Mouse (Mus musculus): Measurements from ENCODE around the gene Ranbp10. TPM values are rescaled to one million over a fixed set of nuclear protein-coding genes. Genes with fewer than 3 reads are reported as not detected.
A peak's percentile ranks its signal among the peaks of the same experiment; 100 is the strongest.
"Not testable (repeated sequence)": the region's sequence is repeated elsewhere in the genome, so short reads cannot be mapped to it uniquely, and the experiment has no call there.

The Ranbp10 gene
- polyA plus RNA-seq, 1 experiment from 2014 or later, result 17.0 TPM

DNA sequence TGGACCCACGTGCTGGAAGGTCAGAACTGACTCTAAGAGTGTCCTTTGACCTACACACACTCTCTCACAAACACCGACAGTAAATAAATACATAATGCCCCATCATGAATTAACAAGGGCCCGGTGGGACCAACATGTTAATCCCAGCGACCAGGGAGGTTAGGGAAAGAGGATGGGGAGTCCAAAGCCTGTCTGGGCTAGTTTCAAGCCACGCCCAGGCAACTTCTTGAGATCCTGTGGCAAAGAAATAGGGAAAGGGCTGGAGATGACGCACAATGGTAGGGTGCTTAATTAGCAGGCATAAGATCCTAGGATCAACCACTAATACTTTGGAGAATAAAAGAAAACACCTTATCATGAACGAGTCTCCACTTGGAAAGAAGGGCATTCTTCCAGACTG is 23.5 kb upstream of the Ranbp10 start:
- Histone ChIP-seq H3K27me3 (ENCODE audit: control insufficient read depth, insufficient read depth, low read length) (no peaks in the 10 kb centered on the region), H3K9me3 (ENCODE audit: control insufficient read depth, low read length) (no peaks in the 10 kb centered on the region), H3K4me3 (ENCODE audit: low read depth, low read length) (no peak overlapping the region; the same call in 1 of the 2 replicates), H3K4me2 (ENCODE audit: low read depth, severe bottlenecking) (peak overlapping the region; percentile 30; the same call in 1 of the 2 replicates), H3K27ac (replicated peaks; ENCODE audit: low read depth, low read length) (no peak overlapping the region), H3K36me3 (ENCODE audit: control insufficient read depth, insufficient read depth, low read length) (peaks cover 16% of the 10 kb centered on the region), H3K9ac (ENCODE audit: low read length) (no peak overlapping the region), H3K4me1 (ENCODE audit: control insufficient read depth, insufficient read depth, low read length) (peaks cover 3% of the 10 kb centered on the region; the same call in 1 of the 2 replicates)
- WGBS, result 80% methylated on average over 7 of the region's 7 CpGs
- DNase-seq (ENCODE audit: low spot score) (no peak), ATAC-seq (ENCODE audit: insufficient number of reproducible peaks, low FRiP score, low TSS enrichment, low read depth) (no peak)

DNA sequence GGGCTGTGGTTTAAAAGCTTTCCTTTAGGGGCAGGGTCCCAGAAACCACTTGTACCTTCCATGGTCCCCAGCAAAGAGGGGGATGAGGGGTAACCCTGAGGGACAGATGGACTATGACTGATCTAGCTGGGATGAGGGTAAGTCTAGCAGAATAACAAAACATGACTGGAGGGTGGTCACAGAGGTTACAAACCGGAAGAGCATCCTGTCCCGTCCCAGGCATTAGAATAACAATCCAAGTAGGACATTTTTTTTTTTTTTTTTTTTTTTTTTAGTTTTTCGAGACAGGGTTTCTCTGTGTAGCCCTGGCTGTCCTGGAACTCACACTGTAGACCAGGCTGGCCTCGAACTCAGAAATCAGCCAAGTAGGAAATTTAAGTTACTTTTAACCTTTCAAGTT is 22.9 kb upstream of the Ranbp10 start:
- Histone ChIP-seq H3K27ac (replicated peaks; ENCODE audit: low read depth, low read length) (no peak overlapping the region), H3K9me3 (ENCODE audit: control insufficient read depth, low read length) (no peaks in the 10 kb centered on the region), H3K4me3 (ENCODE audit: low read depth, low read length) (no peak overlapping the region), H3K4me1 (ENCODE audit: control insufficient read depth, insufficient read depth, low read length) (peaks cover 3% of the 10 kb centered on the region; the same call in 1 of the 2 replicates), H3K27me3 (ENCODE audit: control insufficient read depth, insufficient read depth, low read length) (no peaks in the 10 kb centered on the region), H3K4me2 (ENCODE audit: low read depth, severe bottlenecking) (no peak overlapping the region), H3K36me3 (ENCODE audit: control insufficient read depth, insufficient read depth, low read length) (peaks cover 18% of the 10 kb centered on the region), H3K9ac (ENCODE audit: low read length) (no peak overlapping the region)
- 85% methylated on average over 4 of the region's 4 CpGs for WGBS
- DNase-seq (ENCODE audit: low spot score), result no peak
- no peak for ATAC-seq (ENCODE audit: insufficient number of reproducible peaks, low FRiP score, low TSS enrichment, low read depth)

DNA sequence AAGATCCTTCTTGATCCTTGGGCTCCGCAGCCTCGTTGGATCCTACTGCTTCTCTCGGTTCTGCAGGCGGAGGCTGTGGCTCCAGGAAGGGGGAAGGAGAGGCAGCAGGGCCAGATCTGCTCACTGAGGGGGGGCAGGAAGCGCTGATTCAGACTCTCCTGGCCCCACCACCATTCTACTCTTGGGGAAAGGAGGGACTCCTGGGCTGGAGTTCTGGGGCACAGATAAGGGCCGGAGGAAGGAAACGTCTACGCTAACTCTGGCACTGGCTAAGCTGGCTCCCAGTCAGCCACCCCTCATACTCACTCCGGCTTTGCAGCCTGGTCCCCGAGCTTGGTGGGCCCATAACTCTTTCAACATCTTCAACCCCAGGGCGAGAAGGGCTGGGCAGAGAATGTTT is 19.5 kb upstream of the Ranbp10 start:
- Histone ChIP-seq H3K4me1 (ENCODE audit: control insufficient read depth, insufficient read depth, low read length) (peaks cover 3% of the 10 kb centered on the region; the same call in 1 of the 2 replicates), H3K9ac (ENCODE audit: low read length) (no peak overlapping the region), H3K27ac (replicated peaks; ENCODE audit: low read depth, low read length) (no peak overlapping the region), H3K4me2 (ENCODE audit: low read depth, severe bottlenecking) (no peak overlapping the region), H3K36me3 (ENCODE audit: control insufficient read depth, insufficient read depth, low read length) (peaks cover 28% of the 10 kb centered on the region), H3K4me3 (ENCODE audit: low read depth, low read length) (no peak overlapping the region), H3K9me3 (ENCODE audit: control insufficient read depth, low read length) (no peaks in the 10 kb centered on the region), H3K27me3 (ENCODE audit: control insufficient read depth, insufficient read depth, low read length) (no peaks in the 10 kb centered on the region)
- 93% methylated on average over 11 of the region's 11 CpGs for WGBS
- ATAC-seq (ENCODE audit: insufficient number of reproducible peaks, low FRiP score, low TSS enrichment, low read depth) (no peak), DNase-seq (ENCODE audit: low spot score) (no peak)

DNA sequence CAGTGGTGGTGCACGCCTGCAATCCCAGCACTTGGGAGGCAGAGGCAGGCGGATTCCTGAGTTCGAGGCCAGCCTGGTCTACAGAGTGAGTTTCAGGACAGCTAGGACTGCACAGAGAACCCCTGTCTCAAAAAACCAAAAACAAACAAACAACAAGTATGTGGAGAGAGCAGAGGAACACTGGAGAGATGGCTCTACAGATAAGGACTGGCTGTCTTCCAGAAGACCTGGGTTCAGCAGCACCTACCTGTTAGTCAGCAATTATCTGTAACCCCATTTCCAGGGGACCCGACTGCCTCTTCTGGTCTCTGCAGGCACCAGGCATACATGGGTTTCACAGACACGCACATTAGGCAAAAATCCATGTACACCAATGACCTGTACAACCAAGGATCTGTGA is 12.1 kb upstream of the Ranbp10 start:
- no peak overlapping the region for H3K4me2 ChIP-seq (ENCODE audit: low read depth, severe bottlenecking)
- H3K9me3 ChIP-seq (ENCODE audit: control insufficient read depth, low read length), result no peaks in the 10 kb centered on the region

DNA sequence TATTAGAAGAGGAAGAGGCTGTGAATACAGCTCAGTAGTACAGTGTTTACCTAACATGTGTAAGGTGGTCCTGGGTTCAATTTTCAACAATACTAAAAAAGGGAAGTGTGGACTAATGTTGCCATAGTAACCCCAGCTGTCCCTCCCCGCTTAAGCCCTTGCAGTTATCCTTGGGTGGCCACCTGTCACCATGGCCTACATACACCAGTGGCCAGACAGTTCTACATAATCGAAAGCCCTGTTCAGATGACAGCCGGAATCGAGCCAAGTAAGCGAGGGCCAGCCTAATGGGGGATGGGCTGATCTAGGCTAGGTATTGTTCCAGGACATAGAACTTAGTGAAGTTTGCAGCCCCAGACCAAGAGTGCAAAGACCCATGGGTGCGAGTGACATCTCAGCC is 9.8 kb upstream of the Ranbp10 start:
- DNase-seq (ENCODE audit: low spot score), result no peak
- WGBS, result 81% methylated on average over 6 of the region's 6 CpGs
- Histone ChIP-seq H3K9ac (ENCODE audit: low read length) (no peak overlapping the region), H3K9me3 (ENCODE audit: control insufficient read depth, low read length) (no peaks in the 10 kb centered on the region), H3K27ac (replicated peaks; ENCODE audit: low read depth, low read length) (no peak overlapping the region), H3K27me3 (ENCODE audit: control insufficient read depth, insufficient read depth, low read length) (no peaks in the 10 kb centered on the region), H3K4me3 (ENCODE audit: low read depth, low read length) (no peak overlapping the region), H3K4me1 (ENCODE audit: control insufficient read depth, insufficient read depth, low read length) (no peaks in the 10 kb centered on the region), H3K4me2 (ENCODE audit: low read depth, severe bottlenecking) (no peak overlapping the region), H3K36me3 (ENCODE audit: control insufficient read depth, insufficient read depth, low read length) (no peaks in the 10 kb centered on the region)
- peak; percentile 47; the same call in 1 of the 2 replicates for ATAC-seq (ENCODE audit: insufficient number of reproducible peaks, low FRiP score, low TSS enrichment, low read depth)

More for the DNA sequence above, 12.1 kb upstream of the Ranbp10 start:
- no peak for DNase-seq (ENCODE audit: low spot score)
- Histone ChIP-seq H3K27ac (replicated peaks; ENCODE audit: low read depth, low read length) (no peak overlapping the region), H3K36me3 (ENCODE audit: control insufficient read depth, insufficient read depth, low read length) (peaks cover 4% of the 10 kb centered on the region; the same call in 1 of the 2 replicates), H3K9ac (ENCODE audit: low read length) (no peak overlapping the region), H3K27me3 (ENCODE audit: control insufficient read depth, insufficient read depth, low read length) (no peaks in the 10 kb centered on the region), H3K4me1 (ENCODE audit: control insufficient read depth, insufficient read depth, low read length) (no peaks in the 10 kb centered on the region), H3K4me3 (ENCODE audit: low read depth, low read length) (no peak overlapping the region)
- ATAC-seq (ENCODE audit: insufficient number of reproducible peaks, low FRiP score, low TSS enrichment, low read depth), result no peak
- WGBS, result 93% methylated on average over 5 of the region's 5 CpGs

DNA sequence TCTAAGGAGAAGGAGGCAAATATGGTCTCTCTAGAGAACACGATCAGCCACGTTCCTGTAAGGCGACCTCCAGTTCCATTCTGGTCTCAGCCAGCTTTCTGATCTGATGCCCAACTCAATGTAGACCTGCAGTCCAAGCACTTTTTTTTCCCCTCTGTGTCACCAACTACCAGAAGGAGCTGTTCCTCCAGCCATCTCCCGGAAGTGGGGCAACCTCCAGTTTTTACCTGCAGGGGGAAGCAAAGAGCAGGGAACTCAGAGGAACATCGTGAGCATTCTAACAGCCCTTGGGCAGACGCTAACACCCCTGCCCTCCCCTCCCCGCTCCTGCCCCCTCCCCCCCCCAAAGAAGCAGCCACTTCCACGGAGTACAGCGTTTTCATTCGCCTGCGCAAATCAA is 8.2 kb upstream of the Ranbp10 start:
- DNase-seq (ENCODE audit: low spot score) (peak; percentile 67), ATAC-seq (ENCODE audit: insufficient number of reproducible peaks, low FRiP score, low TSS enrichment, low read depth) (no peak)
- no peak overlapping the region for H3K27ac ChIP-seq (replicated peaks; ENCODE audit: low read depth, low read length)
- no peak overlapping the region for H3K4me3 ChIP-seq (ENCODE audit: low read depth, low read length)
- H3K9ac ChIP-seq (ENCODE audit: low read length), result no peak overlapping the region
- no peaks in the 10 kb centered on the region for H3K27me3 ChIP-seq (ENCODE audit: control insufficient read depth, insufficient read depth, low read length)
- no peaks in the 10 kb centered on the region for H3K36me3 ChIP-seq (ENCODE audit: control insufficient read depth, insufficient read depth, low read length)
- WGBS, result 25% methylated on average over 11 of the region's 11 CpGs
- no peaks in the 10 kb centered on the region for H3K9me3 ChIP-seq (ENCODE audit: control insufficient read depth, low read length)
- H3K4me2 ChIP-seq (ENCODE audit: low read depth, severe bottlenecking), result no peak overlapping the region
- no peaks in the 10 kb centered on the region for H3K4me1 ChIP-seq (ENCODE audit: control insufficient read depth, insufficient read depth, low read length)

DNA sequence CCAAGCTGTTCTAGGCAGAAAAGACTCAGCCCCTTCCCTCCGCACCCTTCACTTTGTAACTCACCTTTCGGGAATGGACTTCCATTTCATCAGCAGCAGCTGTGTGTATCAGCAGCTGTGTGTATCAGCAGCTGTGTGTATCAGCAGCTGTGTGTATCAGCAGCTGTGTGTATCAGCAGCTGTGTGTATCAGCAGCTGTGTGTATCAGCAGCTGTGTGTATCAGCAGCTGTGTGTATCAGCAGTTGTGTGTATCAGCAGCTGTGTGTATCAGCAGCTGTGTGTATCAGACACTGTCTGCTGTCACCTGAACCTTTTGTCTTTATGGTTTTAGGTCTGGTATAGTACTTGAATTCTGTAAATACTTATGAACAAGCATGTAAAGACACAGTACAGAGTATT is 6.6 kb upstream of the Ranbp10 start:
- not testable (repeated sequence) for H3K36me3 ChIP-seq (ENCODE audit: control insufficient read depth, insufficient read depth, low read length)
- WGBS, result 78% methylated on average over 2 of the region's 2 CpGs

DNA sequence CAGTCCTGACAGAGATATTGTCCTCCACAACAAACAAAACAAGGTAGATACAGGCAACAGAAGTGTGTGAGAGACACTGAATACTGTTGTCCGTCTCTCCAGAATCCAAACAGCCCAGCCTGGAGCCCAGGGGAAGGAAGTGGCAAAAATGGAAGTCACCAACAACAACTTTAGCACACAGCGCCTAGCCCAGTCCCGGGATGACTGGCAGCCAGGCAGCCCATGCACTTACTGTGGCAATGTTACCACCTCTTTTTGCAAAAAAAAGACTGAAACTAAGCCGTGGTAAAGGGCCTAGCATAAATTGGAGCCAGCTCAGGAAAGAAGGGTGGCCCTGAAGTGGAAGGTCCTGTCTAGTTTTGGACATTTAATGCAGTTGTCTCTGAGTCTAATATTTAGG is 771 bp downstream of the Ranbp10 start:
- H3K4me3 ChIP-seq (ENCODE audit: low read depth, low read length), result peak overlapping the region; percentile 99
- no peaks in the 10 kb centered on the region for H3K9me3 ChIP-seq (ENCODE audit: control insufficient read depth, low read length)
- ATAC-seq (ENCODE audit: insufficient number of reproducible peaks, low FRiP score, low TSS enrichment, low read depth) (no peak), DNase-seq (ENCODE audit: low spot score) (no peak)
- WGBS, result 10% methylated on average over 4 of the region's 4 CpGs
- no peak overlapping the region for H3K27ac ChIP-seq (replicated peaks; ENCODE audit: low read depth, low read length)
- no peaks in the 10 kb centered on the region for H3K27me3 ChIP-seq (ENCODE audit: control insufficient read depth, insufficient read depth, low read length)
- peaks cover 9% of the 10 kb centered on the region; the same call in 1 of the 2 replicates for H3K4me1 ChIP-seq (ENCODE audit: control insufficient read depth, insufficient read depth, low read length)
- H3K4me2 ChIP-seq (ENCODE audit: low read depth, severe bottlenecking), result peak overlapping the region; percentile 63
- H3K36me3 ChIP-seq (ENCODE audit: control insufficient read depth, insufficient read depth, low read length), result peaks cover 8% of the 10 kb centered on the region; the same call in 1 of the 2 replicates
- H3K9ac ChIP-seq (ENCODE audit: low read length), result peak overlapping the region; percentile 86

More for the DNA sequence above, 6.6 kb upstream of the Ranbp10 start:
- not testable (repeated sequence) for H3K27ac ChIP-seq (replicated peaks; ENCODE audit: low read depth, low read length); H3K4me3 ChIP-seq (ENCODE audit: low read depth, low read length); H3K4me2 ChIP-seq (ENCODE audit: low read depth, severe bottlenecking); H3K9ac ChIP-seq (ENCODE audit: low read length); H3K27me3 ChIP-seq (ENCODE audit: control insufficient read depth, insufficient read depth, low read length); H3K9me3 ChIP-seq (ENCODE audit: control insufficient read depth, low read length); ATAC-seq (ENCODE audit: insufficient number of reproducible peaks, low FRiP score, low TSS enrichment, low read depth); DNase-seq (ENCODE audit: low spot score); H3K4me1 ChIP-seq (ENCODE audit: control insufficient read depth, insufficient read depth, low read length)

DNA sequence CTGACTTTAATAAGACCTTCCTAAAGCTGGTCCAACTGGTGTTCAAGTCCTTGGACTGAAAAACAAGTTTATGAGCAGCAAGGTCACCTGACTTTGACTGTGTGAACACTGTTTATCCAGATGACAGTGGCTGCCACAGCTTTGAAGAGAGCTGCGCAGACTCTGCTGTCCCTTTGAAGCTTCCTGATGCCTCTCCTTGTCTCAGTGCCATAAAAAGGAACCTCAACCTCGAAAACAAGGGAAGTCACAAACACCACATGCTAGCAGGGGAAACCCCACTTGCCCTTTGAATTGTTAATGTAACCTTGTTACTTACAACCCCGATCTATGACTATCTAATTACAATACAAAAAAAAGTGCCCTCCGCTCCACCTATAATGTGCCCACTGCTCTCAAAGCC is 1.6 kb downstream of the Ranbp10 start:
- Histone ChIP-seq H3K4me2 (ENCODE audit: low read depth, severe bottlenecking) (peak overlapping the region; percentile 63; the same call in 1 of the 2 replicates), H3K27ac (replicated peaks; ENCODE audit: low read depth, low read length) (no peak overlapping the region), H3K27me3 (ENCODE audit: control insufficient read depth, insufficient read depth, low read length) (no peaks in the 10 kb centered on the region), H3K4me3 (ENCODE audit: low read depth, low read length) (peak overlapping the region; percentile 99), H3K9me3 (ENCODE audit: control insufficient read depth, low read length) (no peaks in the 10 kb centered on the region), H3K4me1 (ENCODE audit: control insufficient read depth, insufficient read depth, low read length) (peaks cover 9% of the 10 kb centered on the region; the same call in 1 of the 2 replicates), H3K36me3 (ENCODE audit: control insufficient read depth, insufficient read depth, low read length) (peaks cover 12% of the 10 kb centered on the region; the same call in 1 of the 2 replicates), H3K9ac (ENCODE audit: low read length) (no peak overlapping the region)
- ATAC-seq (ENCODE audit: insufficient number of reproducible peaks, low FRiP score, low TSS enrichment, low read depth), result no peak
- DNase-seq (ENCODE audit: low spot score), result no peak
- 67% methylated on average over 4 of the region's 4 CpGs for WGBS

Data from limb, embryonic 11.5 days (tissue).